Mouse (Mus musculus): ENCODE measurements around the gene Cdk14.

GRCm38 (mm10) chr5:5284531-5284930 is 135.6 kb downstream of the Cdk14 start:
- TF ChIP-seq HCFC1 (IDR thresholded peaks at IDR 0.05; ENCODE audit: borderline replicate concordance, insufficient read depth, low read length) (no peak), MAFK (IDR thresholded peaks at IDR 0.05; ENCODE audit: insufficient read depth, low read depth, low read length) (no peak)

All from ES-E14 (cell line).